Mouse (Mus musculus) thymus, adult 2 months (tissue): Measurements from ENCODE around the gene Paxx.

Experiments used
- CTCF ChIP-seq: fragments of 200-500 bp; IDR thresholded peaks from 2 replicates; pipeline ENCODE4 v1.5.1; 2012; ENCODE audit warnings: mild to moderate bottlenecking, control low read depth, low read length, moderate library complexity, borderline replicate concordance; ENCODE audit not compliant: control insufficient read depth, poor library complexity, insufficient read depth; ENCODE audit errors: extremely low read depth
- POLR2A ChIP-seq: fragments of 200-500 bp; IDR thresholded peaks from 2 replicates; pipeline ENCODE4 v1.6.1; 2012; ENCODE audit warnings: mild to moderate bottlenecking, low read length, control low read depth, moderate library complexity; ENCODE audit not compliant: control insufficient read depth, poor library complexity, insufficient read depth; ENCODE audit errors: extremely low read depth

GRCm38 (mm10) chr2:25431308-25431855 is 29.5 kb downstream of the Paxx start:
- TF ChIP-seq CTCF (no peak), POLR2A (no peak)
